Mouse (Mus musculus) ES-Bruce4 (cell line): ENCODE data around the gene Tle2. TPM values are rescaled to one million over a fixed set of nuclear protein-coding genes. Genes with fewer than 3 reads are reported as not detected.
A peak's percentile ranks its signal among the peaks of the same experiment; 100 is the strongest.

Source experiments
- H3K27ac ChIP-seq: 2 replicates; pipeline ENCODE4 v1.5.1; 2012; ENCODE audit warnings: low read length, inconsistent platforms; ENCODE audit not compliant: insufficient read depth
- H3K27me3 ChIP-seq: 2 replicates; pipeline ENCODE4 v1.6.1; 2012; ENCODE audit warnings: mild to moderate bottlenecking, low read length, inconsistent platforms; ENCODE audit not compliant: control insufficient read depth, poor library complexity, insufficient read depth, severe bottlenecking
- H3K36me3 ChIP-seq: 2 replicates; pipeline ENCODE4 v1.6.1; 2012; ENCODE audit warnings: inconsistent platforms, mild to moderate bottlenecking, low read length, moderate library complexity; ENCODE audit not compliant: control insufficient read depth, poor library complexity, insufficient read depth, severe bottlenecking
- H3K4me1 ChIP-seq: one replicate; pipeline ENCODE4 v1.8.1; 2011; ENCODE audit warnings: low read length; ENCODE audit not compliant: control insufficient read depth, insufficient read depth
- H3K4me3 ChIP-seq: 2 replicates; pipeline ENCODE4 v1.5.1; 2011; ENCODE audit warnings: low read depth, mild to moderate bottlenecking, low read length
- H3K9ac ChIP-seq: 2 replicates; pipeline ENCODE4 v1.6.1; 2012; ENCODE audit warnings: low read depth, mild to moderate bottlenecking, inconsistent platforms; ENCODE audit not compliant: poor library complexity, severe bottlenecking
- H3K9me3 ChIP-seq: replicated peaks from 2 replicates; pipeline ENCODE4 v1.6.1; 2012; ENCODE audit warnings: mild to moderate bottlenecking, low read length, inconsistent platforms; ENCODE audit not compliant: control insufficient read depth, poor library complexity, insufficient read depth, severe bottlenecking
- CTCF ChIP-seq: IDR thresholded peaks from one replicate; pipeline ENCODE4 v1.8.1; 2011; ENCODE audit warnings: low read depth, low read length
- EP300 ChIP-seq: IDR thresholded peaks from 2 replicates; pipeline ENCODE4 v1.6.1; 2011; ENCODE audit warnings: low read depth, low read length; ENCODE audit not compliant: insufficient read depth
- POLR2A ChIP-seq: IDR thresholded peaks from one replicate; pipeline ENCODE4 v1.8.1; 2011; ENCODE audit warnings: low read length; ENCODE audit not compliant: insufficient read depth
- polyA plus RNA-seq: library from polyadenylated mRNA; stranded (reverse); fragments of >200 nt; gene quantifications from 2 replicates; pipeline ENCODE4 v1.2.4, GENCODE M21; 2011; ENCODE audit warnings: low read depth; ENCODE audit not compliant: missing spikeins, insufficient read depth, insufficient read length

The Tle2 gene
- polyA plus RNA-seq, 1 experiment = 3.8 TPM

DNA sequence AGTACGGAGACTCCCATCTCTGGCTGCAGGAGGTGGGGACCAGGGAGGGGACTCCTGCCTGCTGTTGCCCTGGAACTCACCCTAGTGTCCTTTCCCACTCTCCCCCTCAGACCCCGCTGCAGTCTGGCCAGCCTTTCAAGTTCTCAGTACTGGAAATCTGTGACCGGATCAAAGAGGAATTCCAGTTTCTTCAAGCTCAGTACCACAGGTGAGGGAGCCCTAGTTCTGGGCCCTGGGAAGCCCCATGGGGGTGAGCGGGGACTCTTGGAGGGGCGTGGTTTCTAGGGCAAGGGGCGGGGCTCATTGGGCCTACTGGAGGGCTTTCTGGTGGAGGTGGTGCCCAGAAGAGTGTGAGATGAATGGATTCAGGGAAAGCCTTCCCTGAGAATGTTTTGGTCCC is 1.3 kb downstream of the Tle2 start:
- Histone ChIP-seq H3K27ac (no peak overlapping the region), H3K27me3 (no peaks in the 10 kb centered on the region), H3K9me3 (no peaks in the 10 kb centered on the region), H3K4me3 (peak overlapping the region; percentile 74), H3K9ac (peak overlapping the region; percentile 69), H3K4me1 (peaks cover 3% of the 10 kb centered on the region), H3K36me3 (no peaks in the 10 kb centered on the region)
- no peak for TF ChIP-seq CTCF
- no peak for TF ChIP-seq EP300
- no peak for TF ChIP-seq POLR2A

GRCm38 (mm10) chr10:81579967-81580366 is 5.6 kb downstream of the Tle2 start:
- Histone ChIP-seq H3K9me3 (no peaks in the 10 kb centered on the region), H3K4me3 (0 out of 2 replicates have a peak overlapping the region, but pooled peaks have one; percentile 11), H3K36me3 (no peaks in the 10 kb centered on the region), H3K27me3 (no peaks in the 10 kb centered on the region), H3K9ac (no peak overlapping the region), H3K27ac (no peak overlapping the region), H3K4me1 (peaks cover 3% of the 10 kb centered on the region)
- TF ChIP-seq POLR2A (no peak), CTCF (no peak), EP300 (no peak)

- no peak for TF ChIP-seq POLR2A
- no peak for TF ChIP-seq CTCF
- TF ChIP-seq EP300 = no peak
- H3K27me3 ChIP-seq = no peaks in the 10 kb centered on the region
- H3K4me3 ChIP-seq = 0 out of 2 replicates have a peak overlapping the region, but pooled peaks have one; percentile 11
- H3K9me3 ChIP-seq = no peaks in the 10 kb centered on the region
- no peak overlapping the region for H3K9ac ChIP-seq
- peaks cover 1% of the 10 kb centered on the region for H3K4me1 ChIP-seq
- no peaks in the 10 kb centered on the region for H3K36me3 ChIP-seq
- no peak overlapping the region for H3K27ac ChIP-seq
Observed at GRCm38 (mm10) chr10:81580441-81581070, 6.2 kb downstream of the Tle2 start.

GRCm38 (mm10) chr10:81583347-81583746 is 9.0 kb downstream of the Tle2 start:
- Histone ChIP-seq H3K9ac (no peak overlapping the region), H3K4me1 (no peaks in the 10 kb centered on the region), H3K9me3 (no peaks in the 10 kb centered on the region), H3K27me3 (no peaks in the 10 kb centered on the region), H3K36me3 (no peaks in the 10 kb centered on the region), H3K27ac (no peak overlapping the region), H3K4me3 (no peak overlapping the region)
- TF ChIP-seq EP300 (no peak), POLR2A (no peak), CTCF (no peak)

DNA sequence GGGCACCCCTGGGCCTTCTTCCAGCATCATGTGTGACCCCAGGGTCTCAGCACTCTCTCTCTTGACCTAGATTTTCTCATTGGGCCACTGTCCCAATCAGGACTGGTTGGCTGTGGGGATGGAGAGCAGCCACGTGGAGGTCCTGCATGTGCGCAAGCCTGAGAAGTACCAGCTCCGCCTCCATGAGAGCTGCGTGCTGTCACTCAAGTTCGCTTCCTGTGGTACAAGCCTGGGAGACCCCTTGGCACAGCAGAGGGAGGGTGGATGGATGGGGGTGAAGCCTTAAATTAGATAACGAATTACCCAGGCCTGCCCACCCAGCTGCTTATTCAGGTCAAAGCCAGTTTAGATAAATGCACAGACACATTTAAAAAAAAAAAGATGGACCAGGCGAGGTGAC is 14.4 kb downstream of the Tle2 start:
- H3K4me3 ChIP-seq = no peak overlapping the region
- H3K36me3 ChIP-seq = no peaks in the 10 kb centered on the region
- H3K27ac ChIP-seq = no peak overlapping the region
- no peaks in the 10 kb centered on the region for H3K27me3 ChIP-seq
- no peaks in the 10 kb centered on the region for H3K9me3 ChIP-seq
- TF ChIP-seq POLR2A = no peak
- no peak for TF ChIP-seq CTCF
- no peak for TF ChIP-seq EP300
- no peak overlapping the region for H3K9ac ChIP-seq
- H3K4me1 ChIP-seq = no peaks in the 10 kb centered on the region

DNA sequence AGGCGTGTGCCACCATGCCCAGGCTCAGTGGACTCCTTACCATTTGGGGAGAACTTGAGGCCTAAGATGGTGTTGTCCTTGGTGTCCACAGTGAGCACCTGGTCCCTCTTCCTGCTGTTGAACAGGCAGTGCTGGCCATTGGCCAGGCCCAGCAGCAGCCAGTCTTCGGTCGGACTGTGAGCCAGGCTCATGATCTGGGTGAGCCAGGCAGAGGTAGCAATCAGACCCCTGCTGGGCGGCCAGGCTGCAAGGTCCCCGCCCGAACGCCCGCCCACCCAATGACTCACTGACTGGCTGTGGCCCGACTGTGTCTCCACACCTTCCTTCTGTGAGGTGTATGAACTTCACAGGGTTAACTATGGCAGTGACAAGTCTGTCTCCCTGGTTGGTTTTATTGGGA is 17.5 kb downstream of the Tle2 start:
- Histone ChIP-seq H3K27me3 (no peaks in the 10 kb centered on the region), H3K4me3 (no peak overlapping the region), H3K27ac (no peak overlapping the region), H3K4me1 (no peaks in the 10 kb centered on the region), H3K9ac (no peak overlapping the region), H3K36me3 (no peaks in the 10 kb centered on the region), H3K9me3 (no peaks in the 10 kb centered on the region)
- TF ChIP-seq EP300 = no peak
- TF ChIP-seq CTCF = no peak
- TF ChIP-seq POLR2A = no peak
